Mouse (Mus musculus) lung, postnatal 0 days (tissue): ENCODE measurements around the gene Pla2g7. TPM values are rescaled to one million over a fixed set of nuclear protein-coding genes. Genes with fewer than 3 reads are reported as not detected.

Source experiments
- ATAC-seq: fragments of 200-750 bp; cut with Nextera tagmentation; 2 replicates; pipeline ENCODE4 v1.8.0; 2017; ENCODE audit warnings: moderate library complexity
- DNase-seq: peaks from one replicate; pipeline ENCODE4 v3.0.0-alpha.2; 2016; ENCODE audit warnings: low spot score
- H3K27ac ChIP-seq: fragments of 300-500 bp; sonication (generic); 2 replicates; pipeline ENCODE4 v1.5.1; 2014; ENCODE audit warnings: antibody characterized with exemption, mild to moderate bottlenecking, low read length, mixed read lengths
- H3K27me3 ChIP-seq: fragments of 300-500 bp; sonication (generic); replicated peaks from 2 replicates; pipeline ENCODE4 v1.6.1; 2014; ENCODE audit warnings: low read length, mixed read lengths; ENCODE audit not compliant: insufficient read depth
- H3K36me3 ChIP-seq: fragments of 300-500 bp; sonication (generic); 2 replicates; pipeline ENCODE4 v1.6.1; 2014; ENCODE audit warnings: low read length, mixed read lengths; ENCODE audit not compliant: insufficient read depth
- H3K4me1 ChIP-seq: fragments of 300-500 bp; sonication (generic); 2 replicates; pipeline ENCODE4 v1.6.1; 2014; ENCODE audit warnings: antibody characterized with exemption, low read depth, low read length, mixed read lengths; ENCODE audit not compliant: insufficient read depth
- H3K4me2 ChIP-seq: fragments of 300-500 bp; sonication (generic); replicated peaks from 2 replicates; pipeline ENCODE4 v1.6.1; 2014; ENCODE audit warnings: low read depth, mild to moderate bottlenecking, low read length, moderate library complexity, mixed read lengths
- H3K4me3 ChIP-seq: fragments of 300-500 bp; sonication (generic); 2 replicates; pipeline ENCODE4 v1.5.1; 2014; ENCODE audit warnings: low read depth, low read length
- H3K9ac ChIP-seq: fragments of 300-500 bp; sonication (generic); replicated peaks from 2 replicates; pipeline ENCODE4 v1.6.1; 2014; ENCODE audit warnings: low read depth, mild to moderate bottlenecking
- H3K9me3 ChIP-seq: fragments of 300-500 bp; sonication (generic); 2 replicates; pipeline ENCODE4 v1.6.1; 2016; ENCODE audit warnings: low read length, mixed read lengths
- CTCF ChIP-seq: IDR thresholded peaks from 2 replicates; pipeline ENCODE4 v1.5.1; 2016; ENCODE audit warnings: antibody characterized with exemption, mild to moderate bottlenecking
- EP300 ChIP-seq: IDR thresholded peaks from 2 replicates; pipeline ENCODE4 v1.6.1; 2016; ENCODE audit warnings: antibody characterized with exemption, mild to moderate bottlenecking, control low read depth
- WGBS: fragments of 180-500 bp; shearing (Covaris S2); extraction: QIAGEN DNeasy Blood & Tissue Kit; methylation state at CpG from one replicate; pipeline ENCODE4 v1.1.7; 2014; 5-methylcytosine and 5-hydroxymethylcytosine counted together
- polyA plus RNA-seq: library from polyadenylated mRNA; unstranded; fragments of >200 nt; fragmentation: Nextera tagmentation; extraction: Ambion mirVana; gene quantifications from 2 replicates; pipeline ENCODE4 v1.2.1, GENCODE M21; 2015

Pla2g7 gene
- polyA plus RNA-seq, 1 experiment from 2014 or later = 15.8 TPM

DNA sequence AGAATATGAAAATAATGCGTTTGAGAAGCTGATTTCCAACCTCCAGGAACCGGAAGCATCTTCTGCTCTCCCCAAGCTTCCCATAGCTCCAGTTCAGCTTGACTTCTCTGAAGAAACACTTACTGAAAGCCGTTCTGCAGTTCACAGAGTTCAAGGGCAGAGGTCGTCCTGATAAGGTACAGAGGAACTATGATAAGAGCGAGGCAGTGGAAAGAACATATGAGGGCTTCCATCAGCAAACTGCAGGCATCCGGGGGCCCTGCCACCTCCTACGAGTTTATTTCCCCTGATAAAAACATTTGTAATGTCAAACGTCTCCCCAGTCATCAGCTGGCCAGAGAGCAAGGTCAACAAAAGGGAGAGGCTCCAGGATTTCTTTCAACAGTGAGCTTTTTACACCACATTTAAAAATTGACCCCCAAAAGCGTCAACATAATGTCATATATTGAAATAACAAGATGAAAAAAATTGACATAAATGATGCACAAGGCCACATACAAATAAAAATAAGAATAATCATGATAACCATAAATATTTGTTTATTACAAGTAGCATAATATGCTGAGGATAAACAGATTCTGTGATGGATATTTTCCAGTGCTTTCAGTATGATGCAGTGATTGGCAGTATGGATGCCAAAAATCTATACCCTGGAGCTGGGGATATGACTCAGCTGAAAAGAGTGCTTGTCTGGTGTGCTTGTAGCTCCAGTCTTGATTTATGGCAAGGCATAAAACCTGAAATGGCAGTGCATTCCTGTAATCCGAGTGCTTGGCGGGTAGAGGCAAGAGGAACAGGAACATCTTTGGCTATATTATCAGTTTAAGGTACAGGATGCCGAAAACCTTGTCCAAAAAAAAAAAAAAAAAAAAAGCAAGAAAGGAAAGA lies 13.1 kb upstream of the Pla2g7 start:
- H3K27me3 ChIP-seq = no peaks in the 10 kb centered on the region
- no peak overlapping the region for H3K9ac ChIP-seq
- no peak overlapping the region for H3K4me2 ChIP-seq
- no peak for DNase-seq
- no peaks in the 10 kb centered on the region for H3K9me3 ChIP-seq
- no peaks in the 10 kb centered on the region for H3K36me3 ChIP-seq
- WGBS = 31% methylated on average over 12 of the region's 12 CpGs
- H3K27ac ChIP-seq = no peak overlapping the region
- no peaks in the 10 kb centered on the region for H3K4me1 ChIP-seq
- ATAC-seq = no peak
- no peak overlapping the region for H3K4me3 ChIP-seq
- TF ChIP-seq EP300 (no peak), CTCF (no peak)

DNA sequence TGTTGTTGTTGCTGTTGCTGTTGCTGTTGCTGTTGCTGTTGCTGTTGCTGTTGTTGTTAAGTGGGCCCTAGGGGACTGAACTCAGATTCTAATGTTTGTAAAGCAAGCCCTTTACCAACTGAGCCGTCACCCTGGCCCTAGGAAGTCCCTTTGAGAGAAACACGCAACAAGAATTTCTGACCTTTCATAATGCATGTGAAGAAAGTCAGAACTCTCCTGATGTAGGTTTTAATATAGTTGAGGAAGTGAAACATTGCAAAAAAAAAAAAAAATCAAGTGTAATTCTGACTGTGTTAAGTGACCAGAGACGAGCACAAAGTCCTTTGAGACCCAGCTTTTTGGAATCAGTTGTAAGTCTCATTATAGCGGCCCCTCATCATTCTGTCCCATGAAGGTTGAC lies 10.8 kb upstream of the Pla2g7 start:
- TF ChIP-seq EP300 (no peak), CTCF (no peak)
- Histone ChIP-seq H3K4me2 (no peak overlapping the region), H3K4me3 (no peak overlapping the region), H3K36me3 (no peaks in the 10 kb centered on the region), H3K27ac (no peak overlapping the region), H3K9ac (no peak overlapping the region), H3K9me3 (no peaks in the 10 kb centered on the region), H3K27me3 (no peaks in the 10 kb centered on the region), H3K4me1 (no peaks in the 10 kb centered on the region)
- DNase-seq (no peak), ATAC-seq (no peak)
- WGBS = 69% methylated on average over 4 of the region's 4 CpGs

DNA sequence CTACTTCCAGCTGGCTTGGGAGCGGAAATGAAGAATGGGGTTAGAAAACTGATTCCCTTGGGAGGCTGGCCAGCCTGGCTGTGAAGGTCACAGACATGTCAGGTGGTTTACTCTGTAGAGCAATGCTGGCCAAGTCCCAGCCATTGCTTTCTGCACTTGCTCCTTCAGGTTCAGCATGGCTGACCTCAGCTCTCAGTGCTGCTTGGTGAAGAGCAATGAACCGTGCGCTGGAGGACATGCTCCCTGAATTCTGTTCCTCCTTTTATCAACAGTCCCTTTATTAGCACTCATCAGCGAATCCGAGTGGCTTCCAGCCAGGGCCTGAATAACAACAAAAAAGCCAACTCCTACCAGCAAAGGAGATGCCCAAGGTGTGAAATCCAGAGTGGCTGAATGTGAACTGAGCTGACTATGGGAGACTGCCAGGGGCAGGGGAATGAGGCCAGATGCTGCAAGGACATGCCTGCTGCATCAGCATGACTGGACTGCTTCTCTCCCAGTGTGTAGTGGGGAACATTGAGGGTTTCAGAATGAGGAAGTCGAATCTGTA lies 10.3 kb upstream of the Pla2g7 start:
- no peak overlapping the region for H3K9ac ChIP-seq
- H3K4me3 ChIP-seq = no peak overlapping the region
- no peak overlapping the region for H3K4me2 ChIP-seq
- no peak overlapping the region for H3K27ac ChIP-seq
- H3K27me3 ChIP-seq = no peaks in the 10 kb centered on the region
- H3K4me1 ChIP-seq = no peaks in the 10 kb centered on the region
- ATAC-seq (peak; percentile 43; the same call in 1 of the 2 replicates), DNase-seq (peak; percentile 40)
- 58% methylated on average over 6 of the region's 6 CpGs for WGBS
- H3K36me3 ChIP-seq = no peaks in the 10 kb centered on the region
- no peaks in the 10 kb centered on the region for H3K9me3 ChIP-seq
- TF ChIP-seq CTCF (no peak), EP300 (no peak)

DNA sequence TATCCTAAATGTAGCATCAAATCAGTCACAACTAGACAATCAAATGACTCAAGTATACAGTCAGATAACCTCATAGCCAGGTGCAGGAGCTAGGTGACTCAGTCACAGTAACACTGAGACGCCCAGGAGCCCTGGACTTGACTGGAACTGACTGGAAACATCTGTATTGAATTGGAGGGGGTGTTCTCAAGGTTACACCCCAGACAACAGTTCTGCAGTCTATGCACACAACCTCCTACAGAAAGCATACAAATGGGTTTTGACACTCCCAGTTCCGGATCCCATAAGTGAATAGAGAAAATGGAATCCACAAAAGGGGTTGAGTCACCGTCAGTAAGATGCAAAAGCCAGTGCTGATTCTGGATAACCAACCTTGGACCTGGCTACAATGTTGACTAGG lies 9.2 kb upstream of the Pla2g7 start:
- TF ChIP-seq CTCF (no peak), EP300 (no peak)
- Histone ChIP-seq H3K9ac (no peak overlapping the region), H3K27me3 (no peaks in the 10 kb centered on the region), H3K36me3 (no peaks in the 10 kb centered on the region), H3K27ac (no peak overlapping the region), H3K4me1 (no peaks in the 10 kb centered on the region), H3K4me2 (no peak overlapping the region), H3K9me3 (no peaks in the 10 kb centered on the region), H3K4me3 (no peak overlapping the region)
- no peak for DNase-seq
- 81% methylated on average over 3 of the region's 3 CpGs for WGBS
- no peak for ATAC-seq

DNA sequence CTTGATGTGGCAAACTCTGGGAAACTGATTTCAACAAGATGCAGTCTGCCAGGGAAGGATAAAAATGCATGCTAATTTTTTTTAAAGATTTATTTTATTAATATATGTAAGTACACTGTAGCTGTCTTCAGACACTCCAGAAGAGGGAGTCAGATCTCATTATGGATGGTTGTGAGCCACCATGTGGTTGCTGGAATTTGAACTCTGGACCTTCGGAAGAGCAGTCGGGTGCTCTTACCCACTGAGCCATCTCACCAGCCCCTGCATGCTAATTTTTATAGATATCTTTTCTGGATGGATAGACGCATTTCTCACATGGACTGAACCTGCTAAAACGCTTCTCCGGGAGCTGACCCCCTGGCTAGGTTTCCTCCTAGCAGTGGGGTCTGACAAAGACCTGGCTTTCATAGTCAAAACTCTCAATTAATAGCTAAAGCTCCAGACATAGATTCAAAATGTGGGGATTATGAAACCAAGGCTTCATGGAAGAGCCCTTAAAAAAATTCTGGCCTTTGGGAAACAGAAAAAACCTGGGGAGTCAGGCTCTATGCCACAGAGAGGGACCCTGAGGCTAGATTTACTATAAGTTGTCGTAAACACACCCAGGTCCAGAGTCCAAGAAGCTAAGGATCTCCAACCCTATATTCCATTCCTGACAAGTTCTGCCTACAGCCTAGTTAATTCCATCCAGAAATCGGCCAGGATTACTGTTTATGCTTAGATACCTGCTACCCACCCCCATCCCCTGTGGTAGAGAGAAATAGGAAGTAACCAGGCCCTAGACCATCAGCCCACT lies 4.5 kb upstream of the Pla2g7 start:
- H3K4me1 ChIP-seq = peaks cover 3% of the 10 kb centered on the region; the same call in 1 of the 2 replicates
- DNase-seq (no peak), ATAC-seq (no peak)
- TF ChIP-seq EP300 (no peak), CTCF (no peak)
- H3K4me3 ChIP-seq = no peak overlapping the region
- no peaks in the 10 kb centered on the region for H3K36me3 ChIP-seq
- no peaks in the 10 kb centered on the region for H3K9me3 ChIP-seq
- H3K27me3 ChIP-seq = no peaks in the 10 kb centered on the region
- 91% methylated on average over 7 of the region's 7 CpGs for WGBS
- H3K4me2 ChIP-seq = no peak overlapping the region
- H3K27ac ChIP-seq = no peak overlapping the region
- H3K9ac ChIP-seq = no peak overlapping the region

DNA sequence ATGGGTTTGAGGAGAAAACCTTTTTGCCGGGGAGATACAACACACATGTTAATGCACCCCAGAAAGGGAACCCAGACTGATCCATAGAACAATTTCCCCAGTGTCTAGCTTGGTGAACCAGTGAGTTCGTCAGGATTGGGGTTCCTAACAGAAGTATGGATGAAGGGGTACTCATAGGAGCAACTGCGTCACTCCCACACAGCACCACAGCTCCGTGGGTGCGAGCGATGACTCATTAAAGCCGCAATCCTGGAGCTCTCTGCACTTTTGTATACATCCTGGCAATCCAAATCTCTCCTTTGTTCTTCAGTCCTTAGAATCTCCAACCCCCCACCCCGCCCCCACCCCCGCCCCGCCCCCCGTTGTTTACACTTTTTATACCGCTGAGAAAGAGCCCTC lies 306 bp upstream of the Pla2g7 start:
- WGBS = 8% methylated on average over 12 of the region's 12 CpGs
- TF ChIP-seq CTCF = no peak
- TF ChIP-seq EP300 = no peak
- H3K4me1 ChIP-seq = peaks cover 7% of the 10 kb centered on the region; the same call in 1 of the 2 replicates
- H3K4me2 ChIP-seq = peak overlapping the region; percentile 77
- no peak overlapping the region for H3K9ac ChIP-seq
- no peaks in the 10 kb centered on the region for H3K27me3 ChIP-seq
- H3K36me3 ChIP-seq = no peaks in the 10 kb centered on the region
- DNase-seq = peak; percentile 61
- peak overlapping the region; percentile 42; the same call in 1 of the 2 replicates for H3K4me3 ChIP-seq
- ATAC-seq = peak; percentile 71
- no peak overlapping the region for H3K27ac ChIP-seq
- H3K9me3 ChIP-seq = no peaks in the 10 kb centered on the region
